Mouse (Mus musculus): Measurements from ENCODE around the gene Manbal.

- no peak for TF ChIP-seq CTCF (IDR thresholded peaks at IDR 0.05; ENCODE audit: extremely low read depth, insufficient read depth, low read length)
- no peak for TF ChIP-seq POLR2A (IDR thresholded peaks at IDR 0.05; ENCODE audit: extremely low read depth, insufficient read depth, low read length)
Observed at GRCm38 (mm10) chr2:157409793-157410533, 42.6 kb downstream of the Manbal start.
